Mouse (Mus musculus): ENCODE measurements around the gene Pmm1.

DNA sequence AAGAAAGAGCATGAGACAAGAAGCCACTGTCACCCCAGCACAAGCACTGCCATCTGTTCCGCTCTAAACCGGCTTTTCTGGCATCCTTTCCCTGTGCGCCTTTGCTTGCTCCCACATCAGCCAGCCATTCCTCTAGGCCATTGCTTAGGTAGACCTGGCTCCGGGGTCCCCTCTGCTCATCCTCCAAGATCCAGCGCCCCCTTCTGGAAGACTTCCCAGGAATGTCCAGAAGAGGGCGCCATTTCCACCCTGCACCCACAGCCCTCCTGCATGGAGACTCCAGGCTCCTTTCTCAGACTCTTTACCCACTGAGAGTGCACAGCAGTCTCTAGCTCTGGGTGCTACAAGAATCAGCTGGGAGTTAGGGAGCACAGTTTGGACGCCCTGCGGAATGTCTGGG is 4.3 kb downstream of the Pmm1 start:
- TF ChIP-seq POLR2A (IDR thresholded peaks at IDR 0.05; ENCODE audit: control insufficient read depth, low read depth, low read length), result no peak
- TF ChIP-seq CTCF (IDR thresholded peaks at IDR 0.05; ENCODE audit: control insufficient read depth, insufficient read depth, insufficient replicate concordance, low read depth, low read length), result peak; percentile 84

Data from testis, adult 2 months (tissue).